Mouse (Mus musculus) central nervous system, embryonic 18 days (tissue): ENCODE measurements around the gene Dpagt1. TPM values are rescaled to one million over a fixed set of nuclear protein-coding genes. Genes with fewer than 3 reads are reported as not detected.

Experiments
- polyA plus RNA-seq: library from polyadenylated mRNA; depleted of rRNA; stranded (reverse); fragments of >200 nt; gene quantifications from 2 replicates; pipeline ENCODE4 v1.2.3, GENCODE M21; 2012; rRNA removed

Dpagt1 gene
- 37.3 and 39.1 TPM in 2 replicates for polyA plus RNA-seq

DNA sequence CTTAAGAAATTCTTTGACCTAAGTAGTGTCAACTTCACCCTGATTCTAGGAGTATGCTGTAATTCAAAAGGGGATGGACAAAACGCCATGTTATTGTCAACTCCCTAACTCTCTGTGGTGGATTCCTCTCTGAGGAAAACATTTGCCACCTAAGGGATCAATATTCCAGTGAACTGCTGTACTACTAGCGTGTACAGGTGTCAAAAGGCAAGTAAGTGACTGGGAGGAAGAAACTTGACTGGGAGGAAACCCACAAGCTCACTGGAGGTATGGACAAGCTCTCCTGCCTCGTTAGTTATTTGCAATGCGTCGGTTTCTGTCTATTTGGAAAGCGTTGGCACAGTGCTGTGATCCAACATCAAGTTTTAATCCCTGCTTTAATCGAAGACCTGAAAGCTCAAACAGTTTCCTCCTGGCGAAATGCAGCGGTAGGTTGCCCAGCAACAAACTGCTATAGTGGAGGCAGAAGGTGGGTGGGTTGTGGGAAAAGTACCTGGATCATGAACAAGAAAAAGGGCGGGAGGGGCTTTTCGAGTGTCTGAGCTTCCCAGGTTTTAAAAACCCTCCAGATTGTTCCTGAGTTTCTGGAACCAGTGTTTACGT lies at the start of gene Dpagt1:
Dpagt1 (plus strand) TSS at position 252 of the 603 bp plus-strand sequence.

DNA sequence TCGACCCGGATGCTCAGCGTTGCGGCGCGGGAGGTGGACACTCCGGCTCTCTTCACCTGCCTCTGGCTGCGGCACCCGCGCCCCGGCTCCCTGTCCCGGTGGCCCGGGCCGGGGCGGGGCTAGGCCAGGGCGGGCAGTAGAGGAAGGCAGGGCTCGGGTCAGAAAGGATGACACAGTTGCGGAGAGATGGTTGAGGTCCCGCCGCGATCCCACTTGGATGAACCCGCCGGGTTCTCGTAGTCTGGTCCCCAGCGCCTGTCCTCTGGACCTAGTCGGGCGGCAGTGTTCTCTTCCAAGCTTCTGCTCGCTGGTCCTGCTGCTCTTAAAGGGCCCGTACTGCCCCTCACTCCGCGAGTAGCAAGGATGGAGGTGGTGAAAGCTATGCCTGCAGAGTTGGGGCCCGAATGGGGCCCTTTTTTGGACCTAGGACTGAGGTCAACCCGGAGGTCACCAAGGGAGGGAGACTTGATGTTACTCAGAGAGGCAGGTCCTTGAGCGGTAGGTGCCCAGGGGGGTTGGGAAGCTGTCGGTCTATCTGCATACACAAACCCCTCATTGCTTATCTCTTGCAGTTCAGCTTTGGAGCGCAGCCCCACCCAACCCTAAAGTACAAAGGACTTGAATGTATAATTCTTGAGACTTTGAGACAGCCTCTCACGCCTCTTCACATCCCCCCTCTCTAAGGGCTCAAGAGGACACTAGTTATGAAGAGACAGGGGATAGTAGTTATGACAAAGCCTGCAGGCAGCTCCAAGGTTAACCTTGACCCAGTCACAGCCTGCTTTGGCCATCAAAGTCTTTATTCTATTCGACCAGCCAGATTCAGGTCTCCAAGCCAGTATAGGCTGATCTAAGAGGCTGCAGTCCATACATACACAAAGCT lies 37.5 kb upstream of the Dpagt1 start, which contains the start of gene Abcg4:
Abcg4 (minus strand) TSS at position 540 of the 883 bp plus-strand sequence.

DNA sequence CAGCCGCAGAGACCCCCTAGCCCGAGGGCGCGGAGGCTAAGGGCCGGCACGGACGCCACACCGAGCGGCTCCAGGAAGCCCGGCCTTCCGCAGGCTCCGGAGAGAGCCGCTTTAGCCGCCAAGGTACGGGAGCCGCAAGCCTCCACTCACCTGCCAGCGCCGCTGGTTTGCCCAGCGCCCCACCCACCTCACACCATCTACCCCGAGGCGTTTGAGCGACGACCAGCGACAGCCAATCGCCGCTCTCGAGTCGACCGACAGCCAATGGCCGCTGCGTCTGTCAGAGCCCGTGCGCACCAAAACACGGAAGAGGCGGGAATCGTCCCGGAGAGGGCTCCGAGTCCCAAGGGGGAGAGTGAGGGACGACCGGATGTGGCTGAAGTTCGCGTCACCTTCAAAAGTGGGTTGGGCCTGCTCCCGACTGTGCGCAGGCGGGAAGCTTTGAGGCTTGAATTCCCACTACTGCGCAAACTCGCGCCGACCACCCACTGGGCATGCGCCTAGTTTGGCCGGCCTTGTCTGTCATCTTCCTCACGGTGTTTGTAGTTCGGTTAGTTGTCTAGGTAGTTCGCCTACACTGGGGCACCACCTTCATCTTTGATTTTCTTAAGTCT lies 20.2 kb upstream of the Dpagt1 start, which contains the start of gene Hinfp:
Hinfp (minus strand) TSS at position 206 of the 614 bp plus-strand sequence.

DNA sequence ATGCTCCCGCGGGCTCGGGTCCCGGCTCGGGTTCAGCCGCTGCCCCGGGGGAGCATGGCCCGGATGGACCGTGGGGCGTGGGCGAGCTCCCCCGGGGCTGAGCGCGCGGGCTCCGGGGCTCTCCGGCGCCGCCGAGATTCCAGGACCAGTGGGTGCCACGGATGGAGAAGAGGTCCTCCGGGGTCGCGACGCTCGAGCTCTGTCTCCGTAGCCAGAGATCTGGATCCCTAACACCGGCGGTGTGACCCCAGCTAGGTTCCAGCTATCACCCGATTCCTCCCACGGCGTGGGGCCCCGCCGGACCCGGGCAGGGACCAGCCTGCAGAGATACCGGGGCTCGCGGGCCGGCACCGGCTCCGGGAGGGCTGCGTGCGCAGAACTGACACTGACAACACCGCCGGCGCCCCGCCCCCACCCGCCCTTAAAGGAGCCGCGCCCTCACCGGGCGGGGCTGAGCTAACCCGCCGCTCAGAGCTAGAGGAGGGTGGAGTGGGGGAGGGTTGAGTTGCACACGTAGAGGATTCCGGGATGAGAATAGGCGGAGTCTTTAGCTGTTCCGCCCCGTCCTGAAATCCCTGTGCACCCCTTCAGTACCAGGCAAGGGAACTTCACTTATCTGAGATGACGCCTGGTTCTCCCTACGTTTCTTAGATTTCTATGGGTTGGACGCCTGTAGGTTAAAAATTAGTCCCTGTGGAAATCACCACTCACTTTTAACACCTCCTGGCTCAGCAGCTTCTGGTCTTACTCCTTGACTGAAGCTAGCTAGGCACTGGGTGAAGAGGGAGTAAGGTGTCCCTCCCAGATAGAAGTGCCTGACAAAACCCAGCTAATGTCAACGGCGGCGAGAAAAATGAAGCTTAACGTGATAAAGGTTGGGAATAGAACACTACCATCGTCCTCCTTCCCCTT lies 5.7 kb upstream of the Dpagt1 start, which contains the start of gene C2cd2l:
C2cd2l (minus strand) TSS at position 399 of the 912 bp plus-strand sequence.

DNA sequence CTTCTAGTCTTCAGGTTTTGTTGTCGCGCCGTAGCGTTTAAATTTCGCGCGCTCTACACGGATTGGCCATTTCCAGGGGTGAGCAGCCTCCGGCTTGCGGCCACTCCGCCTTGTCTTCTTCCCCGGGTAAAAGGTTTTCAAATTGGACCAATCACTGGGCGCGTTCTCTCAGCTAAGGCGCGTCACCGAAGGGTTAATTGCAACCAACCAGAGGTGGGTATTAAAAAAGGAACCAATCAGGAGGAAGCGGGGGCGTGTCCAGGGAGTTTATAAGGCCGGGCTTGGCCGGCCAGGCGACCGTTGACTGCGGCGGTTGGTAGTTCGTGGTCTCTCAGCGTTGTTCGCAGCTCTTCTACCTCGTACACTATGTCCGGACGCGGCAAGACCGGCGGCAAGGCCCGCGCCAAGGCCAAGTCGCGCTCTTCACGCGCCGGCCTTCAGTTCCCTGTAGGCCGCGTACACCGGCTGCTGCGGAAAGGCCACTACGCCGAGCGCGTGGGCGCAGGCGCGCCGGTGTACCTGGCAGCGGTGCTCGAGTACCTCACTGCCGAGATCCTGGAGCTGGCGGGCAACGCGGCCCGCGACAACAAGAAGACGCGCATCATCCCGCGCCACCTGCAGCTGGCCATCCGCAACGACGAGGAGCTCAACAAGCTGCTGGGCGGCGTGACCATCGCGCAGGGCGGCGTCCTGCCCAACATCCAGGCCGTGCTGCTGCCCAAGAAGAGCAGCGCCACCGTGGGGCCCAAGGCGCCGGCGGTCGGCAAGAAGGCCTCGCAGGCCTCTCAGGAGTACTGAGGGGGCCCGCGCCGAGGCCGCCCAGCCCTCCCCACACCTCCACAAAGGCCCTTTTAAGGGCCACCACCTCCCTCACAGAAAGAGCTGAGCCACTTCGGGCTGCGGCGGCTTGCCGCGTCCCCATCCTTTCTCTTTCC lies 8.8 kb downstream of the Dpagt1 start, which contains the start of gene H2afx:
H2afx (plus strand) TSS at position 299 of the 935 bp plus-strand sequence.

DNA sequence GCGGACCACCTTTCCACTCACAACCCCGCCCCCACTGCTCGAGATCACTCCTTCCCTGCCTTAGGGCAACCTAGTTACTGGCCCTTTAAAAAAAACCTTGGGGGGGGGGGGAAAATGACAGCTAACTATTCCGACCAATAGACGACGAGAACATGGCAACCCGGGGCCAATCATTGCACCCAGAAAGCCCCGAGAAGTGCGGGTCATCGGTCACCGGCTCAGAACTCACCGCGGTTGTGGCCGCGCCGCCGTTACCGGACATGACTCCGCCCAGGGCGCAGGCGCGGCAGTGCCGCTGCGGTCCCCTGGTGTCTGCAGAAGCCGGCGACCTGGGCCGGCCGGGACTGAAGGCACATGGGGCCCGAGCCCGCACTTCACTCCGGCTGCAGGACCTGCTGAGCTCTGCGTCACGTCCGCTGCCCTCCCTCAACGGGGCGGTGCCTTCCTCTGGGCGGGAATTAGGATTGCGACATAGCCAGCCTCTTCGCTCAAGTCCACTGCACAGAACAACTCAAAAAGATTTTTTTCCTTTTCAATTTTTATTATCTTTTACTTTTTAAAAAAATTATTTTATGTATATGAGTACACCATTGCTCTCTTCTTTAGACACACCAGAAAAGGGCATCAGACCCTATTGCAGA lies 18.1 kb downstream of the Dpagt1 start, which contains the start of gene Hmbs:
Hmbs (minus strand) TSS at position 448 of the 641 bp plus-strand sequence.

DNA sequence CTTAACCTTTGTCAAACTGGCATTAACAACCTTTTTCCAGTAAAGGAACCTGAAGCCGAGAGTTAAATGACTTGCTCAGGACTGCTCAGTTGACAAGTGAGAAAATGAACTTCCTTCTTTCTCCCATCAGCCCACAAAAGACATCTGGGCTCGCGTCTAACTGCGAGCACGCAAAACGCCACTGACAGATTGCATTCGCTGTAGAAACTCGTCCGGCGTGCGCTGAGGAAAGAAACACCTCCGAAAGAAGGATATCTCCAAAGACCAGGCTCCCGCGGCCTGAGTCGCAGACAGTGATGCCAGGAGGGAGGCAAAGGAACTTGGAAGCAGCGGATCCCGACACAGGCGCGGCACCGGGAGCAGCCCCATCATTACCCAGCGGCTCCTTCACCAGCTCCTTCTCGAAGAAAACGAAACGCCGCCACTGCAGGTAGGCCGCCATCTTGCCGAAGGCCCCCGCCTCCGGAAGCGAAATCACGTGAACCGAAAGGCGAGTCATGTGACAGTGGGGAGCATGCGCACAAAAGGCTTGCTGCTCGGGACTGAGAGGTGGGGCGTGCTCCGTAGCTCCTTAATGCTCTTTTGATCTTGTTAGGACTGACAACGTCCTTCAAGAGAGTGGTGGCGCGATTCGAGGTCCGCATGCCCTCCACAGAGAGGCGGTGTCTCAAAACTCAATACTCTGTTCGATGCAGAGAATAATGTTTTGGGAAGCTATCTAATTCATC lies 35.5 kb downstream of the Dpagt1 start, which contains the start of gene Vps11:
Vps11 (minus strand) TSS at position 481 of the 728 bp plus-strand sequence.

DNA sequence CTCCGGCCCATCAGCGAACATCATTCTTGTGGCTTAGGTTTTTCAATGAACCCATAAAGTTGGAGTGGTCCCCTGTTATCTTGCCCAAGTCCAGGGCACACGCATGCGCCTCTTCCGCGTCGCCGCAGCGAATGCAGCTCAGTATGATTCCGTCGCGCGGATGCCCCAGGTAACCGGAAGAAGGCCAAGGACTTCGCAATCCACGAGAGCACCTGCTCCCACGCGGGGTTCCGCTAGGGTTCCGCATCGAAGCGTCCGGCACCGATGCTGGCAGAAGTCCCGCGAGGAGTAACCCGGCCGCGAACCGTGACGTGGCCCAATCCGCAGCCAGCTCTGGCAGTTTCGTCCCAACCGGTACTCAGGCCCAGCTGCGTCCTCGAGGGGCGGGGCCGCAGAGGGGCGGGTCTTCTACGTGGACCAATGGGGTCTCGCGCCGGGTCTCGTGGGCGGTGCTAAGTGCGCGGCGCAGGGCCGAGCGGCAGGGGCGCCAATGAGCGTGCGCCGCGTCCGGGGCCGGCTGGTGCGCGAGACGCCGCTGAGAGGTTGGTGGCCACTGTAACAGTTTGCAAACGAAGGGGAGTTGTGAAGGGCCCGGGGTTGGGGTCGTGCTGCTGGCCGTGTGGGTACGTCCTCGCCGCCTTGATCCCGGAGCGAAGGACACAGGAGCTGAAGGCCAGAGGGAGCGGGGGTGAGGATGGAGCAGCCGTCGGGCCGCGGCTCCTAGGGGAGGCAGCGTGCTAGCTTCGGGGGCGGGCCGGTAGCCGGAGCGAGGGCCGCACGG lies 53.4 kb downstream of the Dpagt1 start, which contains the start of gene Hyou1:
Hyou1 (plus strand) TSS at position 437 of the 781 bp plus-strand sequence.

Other genes starting within 250 kb of the Dpagt1 start
- gene Mfrp, start 224.3 kb upstream of the Dpagt1 start, polyA plus RNA-seq = 0.51 and 1.5 TPM in 2 replicates
- 9.3 and 11.2 TPM in 2 replicates for gene C1qtnf5, start 218.8 kb upstream of the Dpagt1 start, polyA plus RNA-seq
- 0.14 and 0.20 TPM in 2 replicates for gene Gm49380, start 212.5 kb upstream of the Dpagt1 start, polyA plus RNA-seq
- 23.1 and 24.4 TPM in 2 replicates for gene Rnf26, start 212.5 kb upstream of the Dpagt1 start, polyA plus RNA-seq
- gene Mcam, start 191.6 kb upstream of the Dpagt1 start, polyA plus RNA-seq = 17.9 and 19.4 TPM in 2 replicates
- 22.3 and 23.5 TPM in 2 replicates for gene Cbl, start 92.0 kb upstream of the Dpagt1 start, polyA plus RNA-seq
- 1.2 and 2.8 TPM in 2 replicates for gene Ccdc153, start 85.3 kb upstream of the Dpagt1 start, polyA plus RNA-seq
- 0.75 and 0.79 TPM in 2 replicates for gene Pdzd3, start 74.5 kb upstream of the Dpagt1 start, polyA plus RNA-seq
- gene Nlrx1, start 57.4 kb upstream of the Dpagt1 start, polyA plus RNA-seq = 3.6 and 3.8 TPM in 2 replicates
- 82.8 and 93.4 TPM in 2 replicates for gene Abcg4, start 37.4 kb upstream of the Dpagt1 start, polyA plus RNA-seq
- 42.4 and 43.8 TPM in 2 replicates for gene Hinfp, start 20.3 kb upstream of the Dpagt1 start, polyA plus RNA-seq
- 56.8 and 62.1 TPM in 2 replicates for gene C2cd2l, start 5.7 kb upstream of the Dpagt1 start, polyA plus RNA-seq
- gene H2afx, start 8.7 kb downstream of the Dpagt1 start, polyA plus RNA-seq = 123 and 133 TPM in 2 replicates
- gene Hmbs, start 18.2 kb downstream of the Dpagt1 start, polyA plus RNA-seq = 37.8 and 38.9 TPM in 2 replicates
- gene Vps11, start 35.7 kb downstream of the Dpagt1 start, polyA plus RNA-seq = 31.1 and 35.4 TPM in 2 replicates
- gene Hyou1, start 53.5 kb downstream of the Dpagt1 start, polyA plus RNA-seq = 49.9 and 50.9 TPM in 2 replicates
- gene Slc37a4, start 70.8 kb downstream of the Dpagt1 start, polyA plus RNA-seq = 60.4 and 61.0 TPM in 2 replicates
- 785 and 795 TPM in 2 replicates for gene Rps25, start 81.1 kb downstream of the Dpagt1 start, polyA plus RNA-seq
- gene Trappc4, start 81.6 kb downstream of the Dpagt1 start, polyA plus RNA-seq = 207 and 215 TPM in 2 replicates
- 55.8 and 58.3 TPM in 2 replicates for gene Ccdc84, start 92.5 kb downstream of the Dpagt1 start, polyA plus RNA-seq
- not detected in 2 replicates for gene Foxr1, start 115.1 kb downstream of the Dpagt1 start, polyA plus RNA-seq
- 0.08 TPM in 1 of 2 replicates, not detected in the other for gene Upk2, start 129.0 kb downstream of the Dpagt1 start, polyA plus RNA-seq
- gene Bcl9l, start 156.8 kb downstream of the Dpagt1 start, polyA plus RNA-seq = 13.9 and 19.7 TPM in 2 replicates
- gene Cxcr5, start 235.9 kb downstream of the Dpagt1 start, polyA plus RNA-seq = not detected in 2 replicates